Mouse (Mus musculus): ENCODE data around the gene Fxyd7.
A peak's percentile ranks its signal among the peaks of the same experiment; 100 is the strongest.

The Fxyd7 gene

DNA sequence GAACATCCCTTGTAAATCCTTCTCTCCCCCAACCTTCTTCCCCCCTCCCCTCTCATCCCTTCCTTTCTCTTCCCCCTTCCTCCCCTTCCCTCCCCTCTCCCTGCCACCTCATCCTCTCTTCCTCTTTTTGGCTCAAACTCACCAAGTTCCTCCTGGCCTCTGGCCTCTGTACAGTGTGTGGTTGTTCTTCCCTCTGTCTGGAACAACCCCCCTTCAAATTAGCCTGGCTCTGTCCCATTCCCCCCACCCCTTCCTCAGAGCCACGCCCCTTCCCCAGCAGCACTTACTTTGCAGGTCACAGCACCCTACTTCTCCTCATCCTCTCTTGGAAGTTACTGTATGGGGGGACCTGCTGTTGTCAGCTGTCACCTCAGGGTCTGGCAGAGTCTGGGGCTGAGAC, 43.1 kb downstream of the Fxyd7 start:
- DNase-seq (ENCODE audit: low spot score in 2 of 2), result no peak

DNA sequence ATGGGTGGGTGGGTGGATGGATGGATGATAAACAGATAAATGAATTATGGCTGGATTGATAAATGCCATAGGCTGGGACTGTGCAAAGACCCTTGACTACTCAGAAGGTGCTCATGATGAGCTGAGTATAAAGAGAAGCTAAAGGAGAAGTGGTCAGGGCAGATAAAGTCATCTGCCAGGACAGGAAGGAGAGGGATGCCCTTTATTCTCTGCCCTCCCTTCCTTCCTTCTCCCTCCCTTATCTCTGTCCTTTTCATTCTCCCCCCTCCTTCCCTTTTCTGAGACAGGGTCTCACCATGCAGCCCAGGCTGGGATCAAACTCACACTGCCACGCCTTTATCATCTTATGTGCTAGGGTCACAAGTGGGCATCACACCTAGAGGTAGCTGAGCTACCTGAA, 43.5 kb downstream of the Fxyd7 start:
- DNase-seq (ENCODE audit: low spot score in 2 of 2), result no peak

DNA sequence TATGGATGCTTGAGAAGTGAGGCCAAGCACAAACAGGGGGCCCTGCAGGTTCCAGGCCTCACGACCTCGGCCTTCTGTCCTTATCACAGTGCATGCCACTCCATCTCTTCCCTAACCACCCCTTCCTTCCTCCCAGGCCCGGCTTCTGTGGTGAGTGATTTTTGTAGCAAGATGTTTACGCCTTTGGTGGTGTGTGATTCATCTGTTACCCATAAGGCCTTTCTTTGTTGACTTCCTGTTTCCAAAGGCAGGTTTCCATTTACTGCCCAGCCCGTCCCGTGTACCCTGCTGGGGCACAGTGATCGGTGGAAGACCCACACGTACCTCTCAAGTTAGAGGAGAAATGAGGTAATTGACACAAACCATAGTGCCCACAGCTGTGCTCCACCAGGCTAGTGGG, 48.6 kb downstream of the Fxyd7 start:
- DNase-seq (ENCODE audit: low spot score in 2 of 2), result peak; percentile 79 to 82

DNA sequence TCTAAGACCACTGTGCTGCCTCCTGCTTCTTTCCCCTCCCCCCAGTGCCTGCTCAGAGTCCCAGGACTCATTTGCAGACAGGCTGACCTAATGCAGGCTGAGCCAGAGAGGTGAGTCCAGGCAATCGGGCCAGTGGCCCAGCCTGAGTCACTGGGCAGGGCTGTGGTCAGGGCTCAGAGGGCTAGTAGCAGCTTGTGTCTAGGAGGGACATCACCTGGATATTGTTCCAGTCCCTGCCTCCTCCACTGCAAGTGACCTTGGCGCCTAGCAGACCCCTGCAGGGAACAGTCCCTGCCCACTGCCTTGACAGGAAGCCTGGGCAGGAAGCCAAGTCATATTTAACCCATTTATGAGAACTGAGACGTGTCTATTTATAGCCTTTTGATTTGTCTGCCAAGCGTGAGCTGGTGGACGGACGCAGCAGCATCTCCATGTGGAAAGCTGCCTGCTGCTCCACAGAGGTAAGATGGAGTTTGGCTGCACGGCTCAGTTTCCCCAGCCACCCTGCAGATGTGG, 50.7 kb downstream of the Fxyd7 start:
- DNase-seq (ENCODE audit: low spot score in 2 of 2), result peak; percentile 60 to 61

DNA sequence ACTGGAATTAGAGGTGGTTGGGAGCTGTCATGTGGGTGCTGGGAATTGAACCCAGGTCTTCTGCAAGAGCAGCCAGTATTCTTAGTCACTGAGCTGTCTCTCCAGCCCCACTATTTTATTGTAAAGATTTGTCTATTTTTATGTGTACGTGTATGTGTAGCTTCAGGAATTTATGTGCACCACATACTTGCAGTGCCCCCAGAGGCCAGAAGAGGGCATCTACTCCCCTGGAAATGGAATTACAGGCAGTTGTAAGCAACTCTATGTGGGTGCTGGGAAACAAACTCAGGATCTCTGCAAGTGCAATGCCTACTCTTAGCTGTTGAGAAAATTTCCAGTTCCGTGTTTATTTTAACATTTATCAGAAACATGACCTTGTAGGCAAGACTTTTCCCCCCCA, 54.8 kb downstream of the Fxyd7 start:
- no peak for DNase-seq (ENCODE audit: low spot score in 2 of 2)

DNA sequence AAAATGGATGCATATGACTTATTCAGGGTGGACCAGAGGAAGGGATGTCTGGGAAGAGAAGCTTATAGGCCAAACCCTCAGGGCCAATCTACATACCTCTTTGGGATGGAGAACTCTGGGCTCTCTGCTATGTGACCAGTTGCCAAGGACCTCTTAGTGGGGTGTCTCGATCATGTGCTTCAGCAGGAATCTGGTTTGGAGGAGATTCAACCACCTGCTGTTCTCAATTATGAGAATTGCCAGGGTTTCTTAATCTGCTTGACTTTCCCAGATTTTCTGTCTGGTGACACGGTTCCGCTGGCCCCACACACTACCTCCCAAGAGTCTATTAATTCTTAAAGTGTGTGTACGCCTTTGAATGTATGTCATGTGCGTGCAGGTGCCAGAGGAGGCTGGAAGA, 57.3 kb downstream of the Fxyd7 start:
- DNase-seq (ENCODE audit: low spot score in 2 of 2), result no peak

Data from natural killer cell, adult 2 months (primary cell).